Mouse (Mus musculus) hindbrain, postnatal 0 days (tissue): ENCODE measurements around the gene Slc25a47. TPM values are rescaled to one million over a fixed set of nuclear protein-coding genes. Genes with fewer than 3 reads are reported as not detected.

ENCODE experiments used
- ATAC-seq: fragments of 200-750 bp; cut with Nextera tagmentation; 2 replicates; pipeline ENCODE4 v1.8.0; 2017; ENCODE audit warnings: mild to moderate bottlenecking, moderate TSS enrichment, moderate library complexity
- DNase-seq: peaks from one replicate; pipeline ENCODE4 v3.0.0-alpha.2; 2015; ENCODE audit warnings: low spot score
- H3K27ac ChIP-seq: fragments of 300-500 bp; sonication (generic); 2 replicates; pipeline ENCODE4 v1.5.1; 2014; ENCODE audit warnings: mild to moderate bottlenecking
- H3K27me3 ChIP-seq: fragments of 300-500 bp; sonication (generic); 2 replicates; pipeline ENCODE4 v1.6.1; 2014; ENCODE audit warnings: low read length, mixed read lengths; ENCODE audit not compliant: insufficient read depth
- H3K36me3 ChIP-seq: fragments of 300-500 bp; sonication (generic); 2 replicates; pipeline ENCODE4 v1.6.1; 2014; ENCODE audit warnings: low read length, mixed read lengths; ENCODE audit not compliant: insufficient read depth
- H3K4me1 ChIP-seq: fragments of 300-500 bp; sonication (generic); 2 replicates; pipeline ENCODE4 v1.6.1; 2014; ENCODE audit warnings: antibody characterized with exemption, low read length, mixed read lengths; ENCODE audit not compliant: insufficient read depth
- H3K4me2 ChIP-seq: fragments of 300-500 bp; sonication (generic); 2 replicates; pipeline ENCODE4 v1.6.1; 2014; ENCODE audit warnings: low read depth, mild to moderate bottlenecking, low read length, moderate library complexity, mixed read lengths
- H3K4me3 ChIP-seq: fragments of 300-500 bp; sonication (generic); 2 replicates; pipeline ENCODE4 v1.5.1; 2014; ENCODE audit warnings: low read length
- H3K9ac ChIP-seq: fragments of 300-500 bp; sonication (generic); replicated peaks from 2 replicates; pipeline ENCODE4 v1.6.1; 2014; ENCODE audit warnings: mild to moderate bottlenecking, low read length, moderate library complexity, mixed read lengths
- H3K9me3 ChIP-seq: fragments of 300-500 bp; sonication (generic); 2 replicates; pipeline ENCODE4 v1.6.1; 2016; ENCODE audit warnings: low read length, mixed read lengths
- CTCF ChIP-seq: IDR thresholded peaks from 2 replicates; pipeline ENCODE4 v1.5.1; 2016; ENCODE audit warnings: antibody characterized with exemption, control low read depth, low read depth
- WGBS: fragments of 180-500 bp; shearing (Covaris S2); extraction: QIAGEN DNeasy Blood & Tissue Kit; methylation state at CpG from one replicate; pipeline ENCODE4 v1.1.7; 2014; 5-methylcytosine and 5-hydroxymethylcytosine counted together
- polyA plus RNA-seq: library from polyadenylated mRNA; unstranded; fragments of >200 nt; fragmentation: Nextera tagmentation; extraction: Ambion mirVana; gene quantifications from 2 replicates; pipeline ENCODE4 v1.2.1, GENCODE M21; 2015
- total RNA-seq: library from RNA; depleted of rRNA; stranded (reverse); fragments of >200 nt; gene quantifications from 2 replicates; pipeline ENCODE4 v1.2.3, GENCODE M21; 2014

The Slc25a47 gene
- total and polyA plus RNA-seq, 2 experiments from 2014 or later = 6.7 to 13.7 TPM

- DNase-seq (no peak), ATAC-seq (no peak)
- Histone ChIP-seq H3K4me2 (no peak overlapping the region), H3K36me3 (no peaks in the 10 kb centered on the region; the same call in 1 of the 2 replicates), H3K27me3 (no peaks in the 10 kb centered on the region), H3K4me3 (no peak overlapping the region), H3K9me3 (no peaks in the 10 kb centered on the region), H3K9ac (no peak overlapping the region), H3K4me1 (no peaks in the 10 kb centered on the region), H3K27ac (no peak overlapping the region)
- WGBS = 84% methylated on average over 6 of the region's 6 CpGs
- TF ChIP-seq CTCF = no peak
Measured at GRCm38 (mm10) chr12:108812463-108812862, 23.4 kb upstream of the Slc25a47 start.

- ATAC-seq = no peak
- Histone ChIP-seq H3K4me3 (no peak overlapping the region), H3K36me3 (no peaks in the 10 kb centered on the region; the same call in 1 of the 2 replicates), H3K27ac (no peak overlapping the region), H3K27me3 (no peaks in the 10 kb centered on the region), H3K4me1 (no peaks in the 10 kb centered on the region), H3K9me3 (no peaks in the 10 kb centered on the region), H3K4me2 (no peak overlapping the region), H3K9ac (no peak overlapping the region)
- 94% methylated on average over 6 of the region's 6 CpGs for WGBS
- no peak for TF ChIP-seq CTCF
- no peak for DNase-seq
Measured at GRCm38 (mm10) chr12:108814470-108814869, 21.4 kb upstream of the Slc25a47 start.

GRCm38 (mm10) chr12:108816569-108816968 lies 19.3 kb upstream of the Slc25a47 start:
- no peaks in the 10 kb centered on the region for H3K27me3 ChIP-seq
- no peak overlapping the region for H3K4me3 ChIP-seq
- H3K36me3 ChIP-seq = no peaks in the 10 kb centered on the region; the same call in 1 of the 2 replicates
- H3K9me3 ChIP-seq = no peaks in the 10 kb centered on the region
- H3K27ac ChIP-seq = no peak overlapping the region
- no peak for DNase-seq
- H3K9ac ChIP-seq = no peak overlapping the region
- no peak for ATAC-seq
- WGBS = 74% methylated on average over 11 of the region's 11 CpGs
- no peak for TF ChIP-seq CTCF
- H3K4me1 ChIP-seq = no peaks in the 10 kb centered on the region
- no peak overlapping the region for H3K4me2 ChIP-seq

DNA sequence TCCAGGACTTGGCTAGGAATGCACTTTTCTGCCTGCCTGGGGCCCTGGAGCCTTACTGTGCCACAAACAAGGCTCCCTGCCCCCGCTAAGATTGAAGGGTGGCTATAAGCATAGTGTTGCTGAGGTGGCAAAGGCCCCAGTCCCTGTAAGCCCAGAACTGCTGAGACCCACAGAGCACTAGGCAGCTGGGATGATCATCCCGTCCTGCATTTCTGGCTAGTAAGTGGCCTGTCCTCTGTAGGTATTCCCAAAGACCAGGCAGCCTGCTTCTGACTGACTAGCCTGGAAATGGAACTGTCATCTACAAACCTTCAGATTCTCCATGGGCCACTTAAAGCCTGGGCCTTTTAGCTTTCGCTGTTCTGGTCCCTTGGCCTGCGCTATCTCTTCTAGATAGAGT lies 15.4 kb upstream of the Slc25a47 start:
- no peaks in the 10 kb centered on the region for H3K9me3 ChIP-seq
- TF ChIP-seq CTCF = no peak
- no peak overlapping the region for H3K9ac ChIP-seq
- no peak for DNase-seq
- ATAC-seq = no peak
- H3K4me1 ChIP-seq = no peaks in the 10 kb centered on the region
- no peak overlapping the region for H3K4me2 ChIP-seq
- H3K4me3 ChIP-seq = no peak overlapping the region
- no peak overlapping the region for H3K27ac ChIP-seq
- no peaks in the 10 kb centered on the region for H3K27me3 ChIP-seq
- 80% methylated on average over 4 of the region's 4 CpGs for WGBS
- no peaks in the 10 kb centered on the region for H3K36me3 ChIP-seq

- H3K9me3 ChIP-seq = no peaks in the 10 kb centered on the region
- TF ChIP-seq CTCF = no peak
- H3K9ac ChIP-seq = no peak overlapping the region
- no peaks in the 10 kb centered on the region for H3K27me3 ChIP-seq
- 65% methylated on average over 8 of the region's 8 CpGs for WGBS
- no peak overlapping the region for H3K27ac ChIP-seq
- H3K36me3 ChIP-seq = no peaks in the 10 kb centered on the region
- no peak for DNase-seq
- ATAC-seq = no peak
- H3K4me1 ChIP-seq = no peaks in the 10 kb centered on the region
- H3K4me3 ChIP-seq = no peak overlapping the region
- H3K4me2 ChIP-seq = no peak overlapping the region
Measured at GRCm38 (mm10) chr12:108823036-108823435, 12.8 kb upstream of the Slc25a47 start.

DNA sequence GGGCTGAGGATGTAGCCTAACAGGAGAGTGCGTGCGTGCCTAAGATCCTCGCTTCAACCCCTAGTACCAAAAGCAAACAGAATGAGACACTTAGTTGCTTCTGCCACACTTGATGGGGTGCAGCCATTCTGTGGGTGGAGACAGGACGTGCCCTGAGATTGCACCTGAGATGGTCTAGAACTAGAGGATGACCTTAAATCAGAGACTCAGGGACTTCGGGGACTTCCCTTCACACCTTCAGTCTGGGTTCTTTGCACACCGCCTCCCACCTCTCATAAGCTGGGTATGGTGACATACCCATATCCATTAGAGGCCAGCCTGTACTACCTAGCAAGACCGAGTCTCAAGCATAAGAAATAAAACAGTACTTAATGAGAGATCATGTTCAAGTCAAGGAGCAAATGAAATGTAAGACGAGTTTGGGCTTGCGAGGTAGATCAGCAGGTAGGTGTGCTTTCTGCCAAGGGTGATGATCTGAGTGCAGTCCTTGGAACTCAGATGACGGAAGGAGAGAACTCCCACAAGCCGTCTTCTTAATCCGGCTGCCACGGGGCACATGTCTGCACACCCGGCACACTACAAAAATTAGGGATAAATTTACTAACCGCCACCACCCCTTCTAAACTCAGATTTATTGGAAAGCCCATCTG lies 11.5 kb upstream of the Slc25a47 start:
- no peak overlapping the region for H3K27ac ChIP-seq

DNA sequence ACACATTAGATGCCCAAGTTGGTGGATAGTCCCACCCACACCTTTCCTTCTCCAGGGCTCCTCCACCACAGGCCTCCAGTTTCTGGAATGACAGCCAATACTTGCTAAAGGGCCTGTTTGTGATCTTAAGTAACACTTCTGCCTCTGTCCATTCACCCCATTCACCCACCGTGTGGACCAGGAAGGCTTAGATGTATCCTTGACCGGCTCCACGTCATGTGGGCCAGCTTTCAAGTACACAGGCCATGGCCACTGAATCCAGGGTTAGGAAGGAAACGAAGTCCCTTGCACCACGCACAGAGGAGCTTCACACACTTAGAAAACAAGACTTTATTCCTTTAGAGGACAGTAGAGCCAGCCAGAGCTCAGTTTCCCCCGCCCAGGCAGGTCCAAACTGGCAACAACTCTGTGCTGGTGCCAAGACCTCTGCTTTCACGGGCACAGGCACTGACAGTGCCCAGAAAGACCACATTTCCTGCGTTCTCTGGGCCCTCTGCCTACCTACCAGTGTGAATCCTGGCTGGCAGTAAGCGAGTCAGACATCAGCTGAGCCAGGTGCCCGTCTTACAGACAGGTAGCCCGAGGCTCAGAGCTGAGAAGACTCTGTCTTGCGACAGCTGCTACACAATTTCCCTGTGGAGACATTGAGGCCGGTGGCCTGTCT lies 10.2 kb upstream of the Slc25a47 start:
- H3K9me3 ChIP-seq = no peaks in the 10 kb centered on the region
- ATAC-seq = no peak
- no peak for DNase-seq
- no peaks in the 10 kb centered on the region for H3K36me3 ChIP-seq
- no peak overlapping the region for H3K4me3 ChIP-seq
- 79% methylated on average over 13 of the region's 13 CpGs for WGBS
- H3K27ac ChIP-seq = no peak overlapping the region
- no peak overlapping the region for H3K9ac ChIP-seq
- H3K27me3 ChIP-seq = no peaks in the 10 kb centered on the region
- no peaks in the 10 kb centered on the region for H3K4me1 ChIP-seq
- TF ChIP-seq CTCF = no peak
- H3K4me2 ChIP-seq = no peak overlapping the region

More for the DNA sequence above, 11.5 kb upstream of the Slc25a47 start:
- Histone ChIP-seq H3K9ac (no peak overlapping the region), H3K27me3 (no peaks in the 10 kb centered on the region), H3K4me1 (no peaks in the 10 kb centered on the region), H3K4me3 (no peak overlapping the region), H3K4me2 (no peak overlapping the region), H3K36me3 (no peaks in the 10 kb centered on the region), H3K9me3 (no peaks in the 10 kb centered on the region)
- WGBS = 92% methylated on average over 15 of the region's 15 CpGs
- DNase-seq = no peak
- no peak for ATAC-seq
- TF ChIP-seq CTCF = no peak
